Mouse (Mus musculus) erythroid progenitor cell, adult 5-6 weeks (primary cell): ENCODE measurements around the gene Cd34. TPM values are rescaled to one million over a fixed set of nuclear protein-coding genes. Genes with fewer than 3 reads are reported as not detected.

Experiments
- ATAC-seq: replicated peaks from 2 replicates; pipeline ENCODE4 v1.8.0; 2016; ENCODE audit warnings: moderate number of reproducible peaks, mild to moderate bottlenecking, moderate TSS enrichment, inconsistent platforms; ENCODE audit not compliant: poor library complexity, low FRiP score, severe bottlenecking
- total RNA-seq, 2 experiments: library from RNA; stranded (forward) in 1 of 2; stranded (reverse) in 1 of 2; fragments of 150-400 nt in 1 of 2; fragments of 186-747, 209-891 nt in 1 of 2; gene quantifications; 2 replicates each; pipeline versions ENCODE4 v1.2.3 to v1.2.4; 2015 to 2017; ENCODE audit warnings: low replicate concordance in 2 of 2

Cd34 gene
- 3.2 and 10.1 TPM in 2 replicates for total RNA-seq (2015; ENCODE audit: low replicate concordance)
- total RNA-seq (2017; ENCODE audit: low replicate concordance) = 4.4 and 5.1 TPM in 2 replicates

DNA sequence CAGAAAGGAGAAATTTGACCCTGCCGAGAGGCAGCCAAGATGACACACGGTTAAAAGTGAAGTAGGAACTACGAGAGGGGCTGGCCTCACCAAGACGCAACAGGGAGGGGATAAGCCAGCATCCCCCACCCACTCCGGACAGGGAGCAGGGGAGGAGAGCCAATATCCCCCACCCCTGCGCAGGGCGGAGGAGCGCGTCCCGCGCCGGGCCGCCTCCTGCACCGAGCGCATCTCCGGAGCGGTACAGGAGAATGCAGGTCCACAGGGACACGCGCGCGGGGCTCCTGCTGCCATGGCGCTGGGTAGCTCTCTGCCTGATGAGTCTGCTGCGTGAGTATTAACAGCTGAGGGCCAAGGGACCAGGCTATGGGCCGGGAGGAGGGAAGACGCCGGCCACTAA, at the start of gene Cd34:
TSS of gene Cd34 (plus strand) at position 105 of the 400 bp plus-strand sequence.
- ATAC-seq = 0 out of 2 replicates have a peak, but pooled peaks have one; percentile 44

GRCm38 (mm10) chr1:194894513-194894912, 44.1 kb upstream of the Cd34 start:
- no peak for ATAC-seq

DNA sequence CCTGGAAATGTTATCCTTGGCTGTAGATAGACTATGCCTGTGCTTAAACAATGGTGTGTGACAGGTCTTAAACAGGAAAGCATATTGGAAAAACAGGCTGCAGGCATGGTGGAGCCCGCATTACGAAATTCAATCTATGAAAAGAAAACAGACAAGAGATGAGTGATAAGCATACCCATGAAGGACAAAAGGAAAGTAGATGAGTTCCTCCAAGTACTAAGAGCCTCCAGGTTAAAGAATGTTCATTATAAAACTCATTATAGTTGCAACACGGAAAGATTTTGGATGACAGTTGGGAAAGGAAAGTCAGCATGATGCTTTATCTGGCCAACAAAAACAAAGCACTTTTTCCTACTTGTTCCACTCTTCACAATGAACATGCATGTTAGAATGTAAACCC, 43.3 kb upstream of the Cd34 start:
- no peak for ATAC-seq

DNA sequence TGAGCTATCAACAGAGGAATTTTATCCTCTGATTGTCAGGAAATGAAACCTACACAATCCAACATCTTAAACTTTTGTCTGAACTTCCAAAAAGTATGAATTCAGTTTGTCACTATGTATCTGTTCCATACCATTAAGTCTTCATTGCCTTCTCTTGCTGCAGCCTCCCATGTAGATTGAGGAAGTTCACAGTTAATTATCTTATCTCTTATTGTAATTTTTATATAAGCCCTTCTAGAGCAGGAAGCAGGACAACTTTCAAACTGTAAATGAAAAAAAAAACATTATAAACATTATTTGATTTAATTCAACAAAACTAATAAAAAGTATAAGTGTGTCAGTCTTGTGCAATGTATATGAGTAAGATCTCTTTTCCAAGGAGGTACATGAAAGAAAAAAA, 37.5 kb upstream of the Cd34 start:
- ATAC-seq = no peak

DNA sequence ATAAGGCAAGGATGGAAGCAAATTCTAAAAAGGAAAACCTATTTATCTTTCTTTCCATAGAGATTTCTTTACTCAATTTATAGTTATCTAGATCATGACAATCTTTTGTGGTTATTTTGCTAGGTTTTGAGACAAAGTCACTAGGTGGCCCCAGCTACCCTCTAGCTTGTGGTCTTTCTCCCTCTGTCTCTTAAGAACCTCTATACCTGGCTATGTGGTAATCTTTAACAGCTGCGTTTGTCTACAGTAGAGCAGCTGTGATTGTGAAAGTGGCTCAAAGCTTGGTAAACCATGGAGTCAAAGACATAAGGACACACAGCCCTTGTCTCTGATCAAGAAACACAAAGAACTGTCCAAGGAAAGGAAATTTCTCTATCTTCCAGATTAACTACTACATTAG, 36.8 kb upstream of the Cd34 start:
- no peak for ATAC-seq

DNA sequence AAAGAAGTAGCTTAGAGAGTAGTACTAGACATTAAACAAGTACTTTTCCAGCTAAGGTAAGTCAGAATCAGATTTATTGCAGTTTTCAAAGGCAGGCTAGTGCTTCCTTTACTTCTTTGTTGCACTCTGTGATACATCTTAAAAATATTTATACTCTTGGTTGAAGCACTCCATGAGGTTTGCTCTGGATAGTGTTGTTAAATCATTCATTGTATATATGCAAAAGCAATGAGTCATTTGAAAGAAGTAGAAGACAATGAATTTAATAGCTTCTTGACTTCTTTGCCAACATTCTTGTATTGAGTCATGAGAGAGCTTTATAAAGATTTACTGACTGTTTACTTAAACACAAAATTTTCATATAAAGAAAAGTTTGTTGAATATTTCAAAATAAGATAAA, 29.7 kb upstream of the Cd34 start:
- no peak for ATAC-seq

- no peak for ATAC-seq
Observed at GRCm38 (mm10) chr1:194925753-194926350, 12.8 kb upstream of the Cd34 start.

DNA sequence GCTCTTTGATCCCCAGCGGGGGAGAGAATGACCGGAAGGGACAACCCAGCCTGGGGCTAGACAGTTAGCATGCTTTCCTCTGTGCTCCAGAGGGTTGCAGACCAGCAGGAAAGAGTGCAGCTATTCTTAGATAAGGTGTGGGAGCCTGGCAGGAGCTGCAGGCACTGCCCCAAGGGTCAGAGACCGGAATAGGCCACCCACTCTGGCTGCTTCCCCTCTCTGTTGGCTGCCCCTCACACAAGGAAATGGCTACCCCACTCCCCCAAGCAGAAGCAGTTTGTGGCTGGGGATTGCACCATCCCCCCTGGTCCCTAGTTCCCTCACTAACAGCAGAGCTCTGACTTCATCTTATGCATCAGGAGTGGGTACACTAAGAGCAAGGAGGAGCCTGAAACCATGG, 10.7 kb upstream of the Cd34 start:
- ATAC-seq = no peak

DNA sequence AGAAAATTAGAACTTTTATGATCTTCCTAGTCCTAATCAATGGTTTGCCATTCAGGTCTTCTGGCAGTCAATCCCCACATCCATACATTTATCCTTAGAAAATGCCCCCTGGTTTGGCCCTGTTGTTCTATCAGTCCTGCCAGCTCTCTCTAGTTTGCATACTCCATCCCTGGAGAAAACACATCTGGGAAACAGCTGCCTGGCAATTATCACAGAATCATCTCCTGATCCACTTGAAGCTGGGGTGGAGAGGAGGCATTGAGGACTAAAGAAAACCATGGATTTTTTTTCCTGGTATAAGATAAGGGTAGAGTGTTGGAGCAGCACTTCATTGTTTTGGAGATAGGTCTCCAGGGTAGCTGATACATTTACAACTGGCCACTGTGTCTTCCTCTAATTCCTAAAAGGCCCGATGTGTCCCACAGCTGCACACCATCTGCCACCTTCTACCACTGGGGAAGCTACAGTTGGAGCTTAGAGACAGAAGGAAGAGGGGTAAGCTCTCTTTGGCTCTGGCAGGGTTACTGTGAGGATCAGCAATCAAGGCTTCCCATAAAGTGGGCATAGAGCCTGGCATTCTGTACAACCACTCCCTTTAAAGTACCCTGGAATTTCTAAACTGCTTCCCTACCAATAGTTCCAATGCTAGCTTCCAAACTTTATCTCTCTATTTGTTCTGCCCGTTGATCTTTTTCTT, 9.2 kb upstream of the Cd34 start:
- no peak for ATAC-seq

GRCm38 (mm10) chr1:194929972-194930355, 8.7 kb upstream of the Cd34 start:
- no peak for ATAC-seq

DNA sequence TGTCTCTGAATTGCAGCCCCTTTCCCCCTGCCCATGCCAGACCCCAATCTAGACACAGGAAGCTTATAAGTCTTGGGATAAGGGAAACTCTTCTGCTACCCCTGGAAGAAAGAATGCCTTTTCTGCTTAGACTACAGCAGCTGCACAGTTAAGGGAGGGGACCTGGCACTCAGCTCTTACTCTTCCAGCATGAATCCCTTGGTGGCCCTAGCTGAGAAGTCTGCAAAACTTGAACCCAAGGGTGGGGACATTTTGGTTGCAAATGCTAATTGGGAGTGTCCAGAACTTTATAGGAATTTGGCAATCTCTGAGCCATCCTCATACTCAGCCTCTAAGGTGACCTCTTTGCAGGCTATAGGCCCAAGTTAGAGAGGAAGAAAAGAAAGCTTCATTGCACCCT, 7.9 kb upstream of the Cd34 start:
- ATAC-seq = no peak

DNA sequence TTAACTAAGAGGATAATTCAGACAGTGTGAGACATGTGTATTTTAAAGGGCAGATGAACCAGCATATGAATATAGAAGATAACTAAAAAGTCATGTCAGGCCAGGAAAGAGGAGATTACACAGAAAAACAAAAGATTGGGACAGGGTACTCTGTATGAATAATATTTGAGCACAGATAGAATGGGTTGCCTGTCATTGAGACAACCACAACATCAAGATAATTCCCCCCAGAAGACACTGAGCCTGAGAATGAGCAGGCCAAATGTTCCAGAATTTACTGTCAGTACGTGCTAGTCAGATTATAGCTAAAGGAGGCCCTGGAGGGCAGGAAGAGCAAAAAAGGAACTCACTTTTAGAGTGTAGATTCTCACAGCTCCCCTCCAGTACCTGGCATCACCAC, 3.3 kb upstream of the Cd34 start:
- ATAC-seq = no peak

DNA sequence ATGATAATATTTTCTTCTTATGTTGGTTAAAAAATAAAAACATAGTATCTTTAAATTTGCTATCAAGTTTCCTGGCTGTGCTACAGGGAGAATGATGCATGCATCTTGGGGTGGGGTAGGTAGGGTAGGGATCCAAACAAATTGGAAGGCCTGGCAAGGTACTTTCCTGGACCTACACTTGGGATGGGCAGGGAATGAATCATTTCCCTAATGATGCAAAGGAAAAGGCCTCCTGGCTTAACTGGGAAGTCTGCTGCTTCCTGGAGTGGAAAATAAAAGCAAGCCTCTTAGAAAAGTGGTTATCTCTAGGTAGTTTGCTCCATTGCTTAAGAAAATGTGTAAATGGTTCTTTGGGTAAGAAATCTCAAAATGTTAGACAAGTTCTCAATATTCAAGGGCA, 2.9 kb downstream of the Cd34 start:
- ATAC-seq = no peak

DNA sequence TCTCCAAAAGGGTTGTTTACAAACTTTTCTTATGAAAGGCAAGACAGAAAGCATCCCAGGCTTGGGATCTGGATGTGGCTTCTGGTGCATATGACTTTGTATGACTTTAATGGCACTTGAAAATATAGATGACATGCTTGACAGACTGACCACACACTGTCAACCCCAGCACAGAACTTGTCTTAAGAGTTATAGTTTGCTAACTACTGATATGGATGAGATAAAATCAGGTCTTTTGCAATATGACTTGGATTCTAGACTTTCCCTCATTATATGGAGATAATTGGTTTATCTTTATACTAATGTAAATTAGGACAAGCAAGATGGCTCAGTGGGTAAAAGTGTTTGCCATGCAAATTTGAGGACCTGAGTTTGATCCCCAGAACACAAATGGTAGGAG, 4.3 kb downstream of the Cd34 start:
- ATAC-seq = no peak

DNA sequence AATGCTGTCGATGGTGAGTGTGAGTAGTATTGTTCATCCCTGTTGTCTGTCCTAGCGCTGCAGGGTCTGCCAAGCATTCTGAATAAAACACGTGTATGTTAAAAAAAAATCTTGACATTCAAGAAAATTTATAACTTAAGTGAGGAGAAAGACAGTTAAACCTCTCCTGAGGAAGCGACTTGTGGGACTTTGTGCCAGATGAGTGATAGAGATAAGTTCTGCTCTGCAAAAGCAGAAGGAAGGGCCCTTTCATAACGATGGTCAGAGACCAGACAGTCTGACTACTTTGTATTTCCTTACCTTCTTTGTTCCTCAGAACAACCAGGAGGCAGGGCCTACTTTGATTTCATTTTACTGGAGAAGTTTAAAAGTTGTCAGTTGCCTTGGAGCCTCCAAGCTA, 4.9 kb downstream of the Cd34 start:
- ATAC-seq = no peak

- no peak for ATAC-seq
Observed at GRCm38 (mm10) chr1:194945382-194945781, 6.8 kb downstream of the Cd34 start.

GRCm38 (mm10) chr1:194946467-194946866, 7.8 kb downstream of the Cd34 start:
- no peak for ATAC-seq

GRCm38 (mm10) chr1:194950913-194951312, 12.3 kb downstream of the Cd34 start:
- ATAC-seq = 0 out of 2 replicates have a peak, but pooled peaks have one; percentile 10

GRCm38 (mm10) chr1:194952891-194953290, 14.3 kb downstream of the Cd34 start:
- no peak for ATAC-seq

- no peak for ATAC-seq
Observed at GRCm38 (mm10) chr1:194954694-194955093, 16.1 kb downstream of the Cd34 start.

DNA sequence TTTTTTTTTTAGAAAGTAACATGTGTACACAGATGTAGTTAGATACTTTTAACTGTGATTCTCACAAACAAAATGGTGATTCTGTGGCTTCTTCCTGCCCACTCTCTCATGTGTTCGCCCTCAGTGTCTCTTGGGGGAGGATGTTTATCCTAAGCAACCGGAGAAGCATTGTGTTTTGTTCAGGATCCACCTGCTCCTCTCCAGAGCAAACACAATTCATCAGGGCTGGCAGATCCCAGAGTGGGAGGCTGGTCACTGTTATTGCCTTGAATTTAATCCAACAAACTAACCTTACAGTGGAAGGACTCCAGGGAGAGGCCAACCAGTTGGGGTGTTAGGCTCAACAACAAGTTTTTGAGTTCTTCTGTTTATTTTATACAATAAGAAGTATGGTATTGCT, 17.1 kb downstream of the Cd34 start:
- ATAC-seq = no peak

- ATAC-seq = no peak
Observed at GRCm38 (mm10) chr1:194957021-194957420, 18.4 kb downstream of the Cd34 start.
